9 mouse cellular contexts compared by ENCODE assay signal in genomic region chr2:121866071-121866601, GRCm38 (mm10). TPM values are rescaled to one million over a fixed set of nuclear protein-coding genes. Genes with fewer than 3 reads are reported as not detected.
A peak's percentile ranks its signal among the peaks of the same experiment; 100 is the strongest.
DNase-seq lines count a peak whose midpoint lies in the region; ATAC-seq and TF ChIP-seq lines count a peak whose summit lies in the region.
"Had no signal": no experiment of that assay in that cellular context is flagged by ENCODE, and none has a peak within 500 bp of the region (broad histone marks: within the 10 kb centered on the region; RNA-seq: fewer than 3 reads in every experiment).

No protein-coding gene starts in this region.

- 2% methylated on average over 18 of the region's 18 CpGs for WGBS in kidney, embryonic 16.5 days
- WGBS in liver, embryonic 14.5 days (ENCODE audit: insufficient replicate concordance), result 6% methylated on average over 18 of the region's 18 CpGs
- 5% methylated on average over 18 of the region's 18 CpGs for WGBS in neural tube, embryonic 11.5 days

- TF ChIP-seq CTCF in liver, embryonic 14.5 days (IDR thresholded peaks at IDR 0.05; ENCODE audit: low read depth), result no peak

- peaks cover 7% of the 10 kb centered on the region; the same call in 1 of the 2 replicates for H3K4me1 ChIP-seq in kidney, embryonic 16.5 days (ENCODE audit: insufficient read depth, low read length)
- peaks cover 3 to 5% of the 10 kb centered on the region in 2 experiments; a peak in 2 of 4 replicates for H3K4me1 ChIP-seq in liver, embryonic 14.5 days (replicated peaks; ENCODE audit: control insufficient read depth in 2 of 2, insufficient read depth in 2 of 2, low read length in 1 of 2)
- peaks cover 7% of the 10 kb centered on the region; the same call in 1 of the 2 replicates for H3K4me1 ChIP-seq in neural tube, embryonic 11.5 days (ENCODE audit: control insufficient read depth, insufficient read depth, low read length)

- peak overlapping the region; percentile 11; the same call in 1 of the 2 replicates for H3K27ac ChIP-seq in kidney, embryonic 16.5 days (ENCODE audit: low read length)
- H3K27ac ChIP-seq in liver, embryonic 14.5 days, result no peak overlapping the region
- H3K27ac ChIP-seq in neural tube, embryonic 11.5 days (ENCODE audit: low read depth, low read length), result peak overlapping the region; percentile 69; the same call in 1 of the 2 replicates

- TF ChIP-seq EP300 in liver, embryonic 14.5 days (IDR thresholded peaks at IDR 0.05; ENCODE audit: low read depth), result no peak

- peak overlapping the region; percentile 87 for H3K4me2 ChIP-seq in kidney, embryonic 16.5 days (replicated peaks; ENCODE audit: low read depth, low read length)
- peak overlapping the region; percentile 68 for H3K4me2 ChIP-seq in liver, embryonic 14.5 days (ENCODE audit: low read depth)
- peak overlapping the region; percentile 86 for H3K4me2 ChIP-seq in neural tube, embryonic 11.5 days (ENCODE audit: low read depth)

- peak overlapping the region; percentile 90 for H3K9ac ChIP-seq in kidney, embryonic 16.5 days (replicated peaks; ENCODE audit: low read length)
- H3K9ac ChIP-seq in liver, embryonic 14.5 days (replicated peaks), result peak overlapping the region; percentile 36; the same call in 1 of the 2 replicates
- H3K9ac ChIP-seq in neural tube, embryonic 11.5 days (ENCODE audit: low read length), result peak overlapping the region; percentile 72

- H3K36me3 ChIP-seq in kidney, embryonic 16.5 days (ENCODE audit: insufficient read depth, low read length), result no peaks in the 10 kb centered on the region
- H3K36me3 ChIP-seq in liver, embryonic 14.5 days (replicated peaks; ENCODE audit: control insufficient read depth, insufficient read depth, low read depth), result no peaks in the 10 kb centered on the region
- no peaks in the 10 kb centered on the region for H3K36me3 ChIP-seq in neural tube, embryonic 11.5 days (ENCODE audit: control insufficient read depth, insufficient read depth, low read length)

- H3K9me3 ChIP-seq in kidney, embryonic 16.5 days (ENCODE audit: low read length), result no peaks in the 10 kb centered on the region
- no peaks in the 10 kb centered on the region for H3K9me3 ChIP-seq in liver, embryonic 14.5 days (ENCODE audit: control insufficient read depth, low read length)
- no peaks in the 10 kb centered on the region for H3K9me3 ChIP-seq in neural tube, embryonic 11.5 days (ENCODE audit: control insufficient read depth, low read length)

- ATAC-seq in granulocyte monocyte progenitor cell, adult 5-6 weeks (replicated peaks; ENCODE audit: poor library complexity, severe bottlenecking), result peak; percentile 29
- no peak for ATAC-seq in kidney, embryonic 16.5 days (ENCODE audit: low FRiP score, low TSS enrichment)
- ATAC-seq in liver, embryonic 14.5 days (ENCODE audit: insufficient read depth), result no peak
- peak; percentile 67 for ATAC-seq in neural tube, embryonic 11.5 days (ENCODE audit: insufficient read depth, low FRiP score, low TSS enrichment)

- DNase-seq in heart, adult 18-20 months, result peak; percentile 6 to 26
- no peak for DNase-seq in heart, adult 8-10 months (ENCODE audit: low spot score)
- DNase-seq in brain, adult 2 months (ENCODE audit: low read depth, low spot score), result peak; percentile 86
- DNase-seq in liver, embryonic 14.5 days (ENCODE audit: low read depth in 3 of 3, low spot score in 3 of 3), result no peak
- DNase-seq in neural tube, embryonic 11.5 days (ENCODE audit: low spot score), result peak; percentile 57
- DNase-seq in urinary bladder, adult 2 months (ENCODE audit: low spot score), result no peak

- peak overlapping the region; percentile 89 for H3K4me3 ChIP-seq in kidney, embryonic 16.5 days (ENCODE audit: low read length)
- peak overlapping the region; percentile 77 to 85 for H3K4me3 ChIP-seq in liver, embryonic 14.5 days (ENCODE audit: insufficient read depth in 1 of 2, low read depth in 2 of 2, low read length in 2 of 2)
- H3K4me3 ChIP-seq in neural tube, embryonic 11.5 days (ENCODE audit: low read depth, low read length), result peak overlapping the region; percentile 64

- H3K27me3 ChIP-seq in kidney, embryonic 16.5 days (ENCODE audit: insufficient read depth, low read length), result no peaks in the 10 kb centered on the region
- peaks cover 5% of the 10 kb centered on the region; the same call in 1 of the 2 replicates for H3K27me3 ChIP-seq in liver, embryonic 14.5 days (ENCODE audit: control insufficient read depth, insufficient read depth, low read length)
- no peaks in the 10 kb centered on the region for H3K27me3 ChIP-seq in neural tube, embryonic 11.5 days (ENCODE audit: control insufficient read depth, insufficient read depth, low read length)

RNA-seq across cellular contexts. Expression of gene Casc4, which starts 0.6 kb away (rescaled TPM):
- total RNA-seq in heart, adult 18-20 months (2021), result 10 to 100 TPM in 1 of 2 experiments, 1 to 10 TPM in 1; 8.9 to 12.7 TPM
- total RNA-seq in heart, adult 8-10 months (2022), result 10 to 100 TPM in 3 of 4 experiments, 1 to 10 TPM in 1; 8.7 to 11.5 (median 10.5) TPM
- total RNA-seq in granulocyte monocyte progenitor cell, adult 5-6 weeks (2014; fragmentation: Nextera tagmentation), result 2.7 and 3.7 TPM in 2 replicates
- total RNA-seq in granulocyte monocyte progenitor cell, adult 5-6 weeks (2017), result 6.4 and 7.1 TPM in 2 replicates
- 15.0 and 20.2 TPM in 2 replicates for polyA plus RNA-seq in kidney, embryonic 16.5 days (2015; fragmentation: Nextera tagmentation; extraction: Ambion mirVana)
- 3.0 and 3.7 TPM in 2 replicates for polyA plus RNA-seq in liver, embryonic 14.5 days (2012; rRNA removed)
- polyA plus RNA-seq in liver, embryonic 14.5 days (2014; fragmentation: Nextera tagmentation; extraction: Ambion mirVana), result 3.4 and 4.4 TPM in 2 replicates
- polyA plus RNA-seq in neural tube, embryonic 11.5 days (2014; fragmentation: Nextera tagmentation; extraction: Ambion mirVana), result 25.3 and 27.8 TPM in 2 replicates
- 10.0 and 17.7 TPM in 2 replicates for polyA plus RNA-seq in urinary bladder, adult 2 months (2012; rRNA removed)

RNA-seq across cellular contexts. Expression of gene Frmd5, which starts 59.2 kb away (rescaled TPM):
- total RNA-seq in heart, adult 18-20 months (2021), result 100 to 1,000 TPM; 258 to 268 TPM
- 100 to 1,000 TPM in 3 of 4 experiments, 10 to 100 TPM in 1; 86.6 to 189 (median 156) TPM for total RNA-seq in heart, adult 8-10 months (2022)
- not detected in 2 replicates for total RNA-seq in granulocyte monocyte progenitor cell, adult 5-6 weeks (2014; fragmentation: Nextera tagmentation)
- total RNA-seq in granulocyte monocyte progenitor cell, adult 5-6 weeks (2017), result not detected in 2 replicates
- polyA plus RNA-seq in kidney, embryonic 16.5 days (2015; fragmentation: Nextera tagmentation; extraction: Ambion mirVana), result 1.5 and 1.8 TPM in 2 replicates
- polyA plus RNA-seq in liver, embryonic 14.5 days (2012; rRNA removed), result 0.12 and 0.30 TPM in 2 replicates
- 0.06 and 0.10 TPM in 2 replicates for polyA plus RNA-seq in liver, embryonic 14.5 days (2014; fragmentation: Nextera tagmentation; extraction: Ambion mirVana)
- 14.7 and 18.0 TPM in 2 replicates for polyA plus RNA-seq in neural tube, embryonic 11.5 days (2014; fragmentation: Nextera tagmentation; extraction: Ambion mirVana)
- polyA plus RNA-seq in urinary bladder, adult 2 months (2012; rRNA removed), result 4.8 and 5.3 TPM in 2 replicates
- total RNA-seq: neutrophil, adult 5-6 weeks had no signal

Comparison
In these comparisons a context has a peak if more than half of its experiments do, and no peak if none do; other contexts are left out.
1. DNase-seq: peak in heart, adult 18-20 months (2 of 2), brain, adult 2 months (single experiment) and neural tube, embryonic 11.5 days (single experiment); none in heart, adult 8-10 months (single experiment), liver, embryonic 14.5 days (0 of 3) and urinary bladder, adult 2 months (single experiment).
2. ATAC-seq: peak in granulocyte monocyte progenitor cell, adult 5-6 weeks (single experiment) and neural tube, embryonic 11.5 days (single experiment); none in kidney, embryonic 16.5 days (single experiment) and liver, embryonic 14.5 days (single experiment).
3. H3K9ac ChIP-seq: peak in every context shown above with its lines; median percentile 90 in kidney, embryonic 16.5 days; 72 in neural tube, embryonic 11.5 days; 36 in liver, embryonic 14.5 days.
4. Peak in every context shown above with its lines, with median percentiles within 50 percentile points of each other: H3K4me2 ChIP-seq and H3K4me3 ChIP-seq.